Mouse (Mus musculus) urinary bladder, adult 2 months (tissue): ENCODE results near the gene Srarp. TPM values are rescaled to one million over a fixed set of nuclear protein-coding genes. Genes with fewer than 3 reads are reported as not detected.
A peak's percentile ranks its signal among the peaks of the same experiment; 100 is the strongest.

Experiments
- DNase-seq: peaks from one replicate; pipeline ENCODE4 v3.0.0; 2022; ENCODE audit warnings: low spot score
- polyA plus RNA-seq: library from polyadenylated mRNA; depleted of rRNA; stranded (reverse); fragments of >200 nt; gene quantifications from 2 replicates; pipeline ENCODE4 v1.2.3, GENCODE M21; 2012

The Srarp gene
- polyA plus RNA-seq, 1 experiment = 0.85 TPM

- no peak for DNase-seq
Measured at GRCm38 (mm10) chr4:141425484-141426479, 10.1 kb downstream of the Srarp start.

- DNase-seq = no peak
Measured at GRCm38 (mm10) chr4:141423691-141424431, 12.0 kb downstream of the Srarp start.

GRCm38 (mm10) chr4:141423288-141423687 lies 12.6 kb downstream of the Srarp start:
- no peak for DNase-seq

GRCm38 (mm10) chr4:141422841-141423240 lies 13.1 kb downstream of the Srarp start:
- DNase-seq = no peak

- DNase-seq = no peak
Measured at GRCm38 (mm10) chr4:141421423-141421822, 14.5 kb downstream of the Srarp start.

- DNase-seq = no peak
Measured at GRCm38 (mm10) chr4:141420886-141421285, 15.0 kb downstream of the Srarp start.

GRCm38 (mm10) chr4:141420192-141420829 lies 15.6 kb downstream of the Srarp start, which contains the start of gene Hspb7:
Gene Hspb7 (plus strand): TSS chr4:141420779.
- no peak for DNase-seq

- no peak for DNase-seq
Measured at GRCm38 (mm10) chr4:141419398-141420191, 16.3 kb downstream of the Srarp start.

GRCm38 (mm10) chr4:141415924-141416323 lies 20.0 kb downstream of the Srarp start, which contains the start of gene Clcnkb:
Gene Clcnkb (minus strand): TSS chr4:141416014.
- DNase-seq = no peak

GRCm38 (mm10) chr4:141411430-141411992 lies 24.4 kb downstream of the Srarp start:
- no peak for DNase-seq

- DNase-seq = no peak
Measured at GRCm38 (mm10) chr4:141408577-141408976, 27.3 kb downstream of the Srarp start.

GRCm38 (mm10) chr4:141406516-141407299 lies 29.2 kb downstream of the Srarp start:
- DNase-seq = no peak

- DNase-seq = no peak
Measured at GRCm38 (mm10) chr4:141405314-141405622, 30.6 kb downstream of the Srarp start.

GRCm38 (mm10) chr4:141404518-141405313 lies 31.2 kb downstream of the Srarp start:
- DNase-seq = peak; percentile 80

GRCm38 (mm10) chr4:141400171-141400570 lies 35.7 kb downstream of the Srarp start:
- DNase-seq = no peak

- DNase-seq = no peak
Measured at GRCm38 (mm10) chr4:141398545-141398944, 37.4 kb downstream of the Srarp start, which contains the start of gene Clcnka. Gene Clcnka (minus strand): TSS chr4:141398724.

- no peak for DNase-seq
Measured at GRCm38 (mm10) chr4:141397861-141398260, 38.0 kb downstream of the Srarp start.

- no peak for DNase-seq
Measured at GRCm38 (mm10) chr4:141394751-141395150, 41.2 kb downstream of the Srarp start.

GRCm38 (mm10) chr4:141391293-141391692 lies 44.6 kb downstream of the Srarp start:
- no peak for DNase-seq
